Mouse (Mus musculus) natural killer cell, adult 2 months (primary cell): Measurements from ENCODE around the gene Pak6.
A peak's percentile ranks its signal among the peaks of the same experiment; 100 is the strongest.

Source experiments
- DNase-seq, 2 experiments: peaks; one replicate each; pipeline ENCODE4 v3.0.0; 2022; ENCODE audit warnings: low spot score in 2 of 2

Gene Pak6

GRCm38 (mm10) chr2:118729194-118729593, 66.1 kb downstream of the Pak6 start:
- DNase-seq, result no peak

GRCm38 (mm10) chr2:118729816-118730621, 66.9 kb downstream of the Pak6 start:
- no peak for DNase-seq

DNA sequence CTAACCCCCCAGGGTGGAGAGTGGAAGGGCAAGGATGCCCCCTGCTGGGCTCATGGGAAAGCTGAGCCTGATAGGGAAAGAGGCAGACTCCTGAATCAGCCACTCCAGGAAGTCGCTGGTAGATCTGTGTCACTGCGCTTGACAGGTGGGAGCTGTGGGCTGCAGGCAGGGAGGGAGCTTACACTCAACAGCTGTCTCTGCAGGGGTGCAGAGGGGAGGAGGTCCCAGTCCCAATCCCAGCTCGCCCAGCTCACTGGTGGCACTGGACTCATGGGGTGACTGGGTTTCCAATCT, 67.5 kb downstream of the Pak6 start:
- peak; percentile 25 to 51 for DNase-seq

GRCm38 (mm10) chr2:118731981-118732380, 68.9 kb downstream of the Pak6 start:
- DNase-seq, result no peak

GRCm38 (mm10) chr2:118733341-118733740, 70.2 kb downstream of the Pak6 start:
- no peak for DNase-seq

DNA sequence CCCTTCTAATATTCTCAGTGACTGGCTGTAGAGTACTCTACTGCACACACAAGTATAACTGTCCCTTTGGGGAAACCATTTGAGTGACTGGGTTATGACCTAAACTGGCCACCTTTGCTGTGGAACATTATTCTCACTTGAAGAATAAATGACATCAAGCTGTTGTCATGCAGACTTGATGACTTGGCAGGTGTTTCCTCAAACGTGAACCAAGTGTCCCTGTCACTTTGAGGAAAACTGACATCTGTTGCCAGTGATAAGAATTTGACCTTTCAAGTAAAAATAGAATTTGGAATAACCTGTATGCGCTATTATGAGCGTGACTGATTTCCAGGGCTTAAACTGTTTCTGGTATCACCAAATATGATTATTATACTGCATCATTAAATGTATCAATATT, 77.2 kb downstream of the Pak6 start:
- DNase-seq, result no peak

GRCm38 (mm10) chr2:118741183-118741582, 78.1 kb downstream of the Pak6 start:
- DNase-seq, result no peak

DNA sequence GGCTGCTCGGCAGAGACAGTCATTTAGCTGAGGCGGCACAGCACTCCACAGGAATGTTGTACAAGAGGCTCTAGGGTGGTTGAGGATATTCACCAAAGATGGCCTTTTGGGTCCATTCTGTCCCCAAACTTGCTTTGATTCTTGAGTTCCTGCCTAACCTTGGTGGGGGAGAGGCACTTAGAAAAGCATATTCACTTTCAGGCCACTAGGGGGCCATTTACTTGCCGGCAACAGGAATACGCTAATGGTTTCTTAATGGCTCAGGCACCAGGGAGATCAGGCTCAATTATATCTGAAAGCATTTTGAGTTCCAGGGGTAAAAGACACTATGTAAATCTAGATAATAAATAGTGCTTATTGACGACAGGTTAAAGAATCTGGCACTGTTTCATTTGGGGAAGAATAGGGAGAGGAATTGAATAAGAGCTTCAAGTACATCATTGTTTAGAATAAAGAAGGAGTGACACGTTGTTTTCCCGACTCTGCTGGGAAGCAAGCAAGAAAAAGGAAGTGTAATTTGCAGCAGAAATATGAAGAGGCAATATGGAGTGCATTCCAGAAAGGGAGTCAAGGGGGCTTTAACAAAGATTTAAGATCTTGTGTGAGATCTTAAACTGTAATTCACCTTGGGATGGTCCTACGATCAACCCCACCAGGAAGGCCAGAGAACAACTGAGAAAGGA, 80.3 kb downstream of the Pak6 start:
- peak; percentile 41 to 47 for DNase-seq

GRCm38 (mm10) chr2:118744621-118745020, 81.5 kb downstream of the Pak6 start:
- DNase-seq, result no peak

GRCm38 (mm10) chr2:118745232-118745884, 82.3 kb downstream of the Pak6 start, which contains the start of gene Inafm2:
Inafm2 (plus strand) TSS chr2:118745758.
- peak; percentile 66 to 81 for DNase-seq

- no peak for DNase-seq
Observed at GRCm38 (mm10) chr2:118745915-118746901, 83.1 kb downstream of the Pak6 start.

DNA sequence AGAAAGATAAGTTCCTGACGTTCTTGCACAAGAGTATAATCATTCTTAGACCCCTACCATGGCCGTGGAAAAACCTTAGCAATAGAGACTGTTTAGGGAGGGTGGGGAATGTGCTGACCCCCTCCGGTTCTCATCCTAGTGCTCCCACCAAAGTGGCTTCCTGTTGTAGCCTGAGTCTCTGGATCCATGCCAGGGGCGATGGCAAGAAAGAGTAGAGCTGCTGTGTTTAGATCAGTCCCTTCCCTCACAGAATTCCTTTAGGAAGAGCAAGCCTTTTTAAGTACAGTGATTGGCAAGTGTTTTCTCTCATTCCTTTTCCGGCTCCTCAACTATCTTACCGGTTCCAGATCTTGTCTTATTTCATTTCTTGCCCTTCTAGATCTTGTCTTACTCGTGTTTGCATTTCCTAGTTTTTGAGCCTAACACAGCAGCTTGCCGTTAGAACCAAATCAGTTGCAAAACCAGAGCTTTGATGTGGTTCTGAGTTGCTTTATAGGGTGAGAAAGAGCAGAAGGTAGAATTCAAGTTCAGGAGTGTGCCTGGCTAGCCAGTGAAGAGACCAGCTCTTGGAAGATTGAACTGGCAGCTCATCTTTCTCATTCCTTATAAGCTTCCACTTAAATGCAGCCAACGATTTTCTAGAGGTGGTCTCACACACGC, 84.3 kb downstream of the Pak6 start:
- DNase-seq, result peak in 1 of 2 experiments; percentile 32
